Mouse (Mus musculus) layer of hippocampus, adult 8-10 months (tissue): Measurements from ENCODE around the gene Gm3526. TPM values are rescaled to one million over a fixed set of nuclear protein-coding genes. Genes with fewer than 3 reads are reported as not detected.
"Not testable (repeated sequence)": the region's sequence is repeated elsewhere in the genome, so short reads cannot be mapped to it uniquely, and the experiment has no call there.

Experiments used
- DNase-seq, 2 experiments: peaks; one replicate each; pipeline ENCODE4 v3.0.0; 2022; ENCODE audit warnings: low spot score in 2 of 2
- total RNA-seq, 4 experiments: library from RNA; stranded (reverse); gene quantifications; 2 replicates each; pipeline ENCODE4 v1.2.4; 2022

The Gm3526 gene
- total RNA-seq: under 1 TPM in 1 of 4 experiments, not detected in 3; 0.49 TPM

GRCm38 (mm10) chr14:5260480-5260879 lies at the start of gene Gm3526:
TSS of gene Gm3526 (minus strand) at chr14:5260580.
- DNase-seq: not testable (repeated sequence)

Other genes with a start within 250 kb of the Gm3526 start
- 1 to 10 TPM in 1 of 4 experiments, not detected in 3; 2.0 TPM for gene Gm3298, start 244.7 kb downstream of the Gm3526 start, total RNA-seq
- not detected for gene 4930555G01Rik, start 210.0 kb downstream of the Gm3526 start, total RNA-seq
- 1 to 10 TPM; 1.8 to 2.7 (median 2.3) TPM for gene Gm8281, start 189.5 kb downstream of the Gm3526 start, total RNA-seq
- gene Gm8279, start 129.1 kb downstream of the Gm3526 start, total RNA-seq: not detected
- not detected for gene Gm3317, start 96.0 kb downstream of the Gm3526 start, total RNA-seq
- not detected for gene Gm8271, start 74.8 kb downstream of the Gm3526 start, total RNA-seq
- gene Gm3542, start 74.3 kb upstream of the Gm3526 start, total RNA-seq: not detected
- gene Gm3500, start 128.5 kb upstream of the Gm3526 start, total RNA-seq: not detected
- 1 to 10 TPM; 4.2 to 5.2 (median 4.4) TPM for gene Gm3194, start 194.9 kb upstream of the Gm3526 start, total RNA-seq
- gene Gm8246, start 217.2 kb upstream of the Gm3526 start, total RNA-seq: not detected
- not detected for gene Gm3187, start 223.6 kb upstream of the Gm3526 start, total RNA-seq
- gene Gm3488, start 241.1 kb upstream of the Gm3526 start, total RNA-seq: 1 to 10 TPM in 2 of 4 experiments, under 1 TPM in 1, not detected in 1; 0.70 to 2.0 (median 1.9) TPM